Mouse (Mus musculus) limb, embryonic 14.5 days (tissue): ENCODE data around the gene Foxj3. TPM values are rescaled to one million over a fixed set of nuclear protein-coding genes. Genes with fewer than 3 reads are reported as not detected.
"Not testable (repeated sequence)": the region's sequence is repeated elsewhere in the genome, so short reads cannot be mapped to it uniquely, and the experiment has no call there.

Experiments used
- ATAC-seq: fragments of 200-750 bp; cut with Nextera tagmentation; 2 replicates; pipeline ENCODE4 v1.8.0; 2017; ENCODE audit warnings: low read depth, moderate number of reproducible peaks, moderate TSS enrichment; ENCODE audit not compliant: low FRiP score
- DNase-seq: peaks from one replicate; pipeline ENCODE4 v3.0.0-alpha.2; 2015; ENCODE audit warnings: low spot score
- H3K27ac ChIP-seq: fragments of 300-500 bp; sonication (generic); replicated peaks from 2 replicates; pipeline ENCODE4 v1.5.1; 2014; ENCODE audit warnings: low read depth, mild to moderate bottlenecking, low read length, moderate library complexity, mixed read lengths
- H3K27me3 ChIP-seq: fragments of 300-500 bp; sonication (generic); 2 replicates; pipeline ENCODE4 v1.6.1; 2014; ENCODE audit warnings: low read length, mixed read lengths; ENCODE audit not compliant: control insufficient read depth, insufficient read depth
- H3K36me3 ChIP-seq: fragments of 300-500 bp; sonication (generic); 2 replicates; pipeline ENCODE4 v1.6.1; 2014; ENCODE audit warnings: mild to moderate bottlenecking, low read length, moderate library complexity, mixed read lengths; ENCODE audit not compliant: control insufficient read depth, insufficient read depth
- H3K4me1 ChIP-seq: fragments of 300-500 bp; sonication (generic); 2 replicates; pipeline ENCODE4 v1.6.1; 2014; ENCODE audit warnings: antibody characterized with exemption, low read length, mixed read lengths; ENCODE audit not compliant: control insufficient read depth, insufficient read depth
- H3K4me2 ChIP-seq: fragments of 300-500 bp; sonication (generic); replicated peaks from 2 replicates; pipeline ENCODE4 v1.6.1; 2014; ENCODE audit warnings: low read depth, mild to moderate bottlenecking, low read length, moderate library complexity; ENCODE audit not compliant: severe bottlenecking
- H3K4me3 ChIP-seq: fragments of 300-500 bp; sonication (generic); replicated peaks from 2 replicates; pipeline ENCODE4 v1.5.1; 2014; ENCODE audit warnings: low read length
- H3K9ac ChIP-seq: fragments of 300-500 bp; sonication (generic); 2 replicates; pipeline ENCODE4 v1.6.1; 2014; ENCODE audit warnings: mild to moderate bottlenecking, low read depth, low read length, moderate library complexity; ENCODE audit not compliant: severe bottlenecking
- H3K9me3 ChIP-seq: fragments of 300-500 bp; sonication (generic); 2 replicates; pipeline ENCODE4 v1.6.1; 2016; ENCODE audit warnings: low read length; ENCODE audit not compliant: control insufficient read depth
- POLR2A ChIP-seq: fragments of 200-500 bp; IDR thresholded peaks from 2 replicates; pipeline ENCODE4 v1.8.0; 2012; ENCODE audit warnings: inconsistent platforms, mild to moderate bottlenecking, moderate library complexity, borderline replicate concordance; ENCODE audit not compliant: insufficient read depth, insufficient read length; ENCODE audit errors: extremely low read depth
- WGBS: fragments of 180-500 bp; shearing (Covaris S2); extraction: QIAGEN DNeasy Blood & Tissue Kit; methylation state at CpG from one replicate; pipeline ENCODE4 v1.1.7; 2014; 5-methylcytosine and 5-hydroxymethylcytosine counted together
- polyA plus RNA-seq, 2 experiments: library from polyadenylated mRNA; depleted of rRNA in 1 of 2; stranded (reverse) in 1 of 2; unstranded in 1 of 2; fragments of >200 nt; fragmentation: Nextera tagmentation in 1 of 2; extraction: Ambion mirVana in 1 of 2; gene quantifications; 2 replicates each; pipeline versions ENCODE4 v1.2.1 to v1.2.3; 2012 to 2014

The Foxj3 gene
- polyA plus RNA-seq (2012; rRNA removed) (31.5 and 34.5 TPM in 2 replicates), polyA plus RNA-seq (2014; fragmentation: Nextera tagmentation; extraction: Ambion mirVana) (23.5 and 25.4 TPM in 2 replicates)

- not testable (repeated sequence) for H3K27ac ChIP-seq, H3K9me3 ChIP-seq, DNase-seq, ATAC-seq, H3K27me3 ChIP-seq, H3K9ac ChIP-seq, H3K4me2 ChIP-seq, H3K36me3 ChIP-seq, H3K4me3 ChIP-seq
- peaks cover 13% of the 10 kb centered on the region for H3K4me1 ChIP-seq
- WGBS = 87% methylated on average over 4 of the region's 4 CpGs
Observed at GRCm38 (mm10) chr4:119536615-119537014, at the start of gene Foxj3. TSS of gene Foxj3 (plus strand) at chr4:119537004.

GRCm38 (mm10) chr4:119489666-119490065 is 47.1 kb upstream of the Foxj3 start:
- Histone ChIP-seq H3K4me1 (no peaks in the 10 kb centered on the region), H3K4me2 (no peak overlapping the region), H3K27me3 (peaks cover 27% of the 10 kb centered on the region; the same call in 1 of the 2 replicates), H3K27ac (no peak overlapping the region), H3K36me3 (no peaks in the 10 kb centered on the region), H3K9me3 (peaks cover 4% of the 10 kb centered on the region; the same call in 1 of the 2 replicates), H3K4me3 (no peak overlapping the region), H3K9ac (no peak overlapping the region)
- DNase-seq = no peak
- WGBS = 82% methylated on average over 10 of the region's 10 CpGs
- no peak for ATAC-seq
- TF ChIP-seq POLR2A = no peak

- ATAC-seq = no peak
- Histone ChIP-seq H3K9me3 (peaks cover 4% of the 10 kb centered on the region; the same call in 1 of the 2 replicates), H3K36me3 (no peaks in the 10 kb centered on the region), H3K4me2 (no peak overlapping the region), H3K27me3 (peaks cover 27% of the 10 kb centered on the region; the same call in 1 of the 2 replicates), H3K27ac (no peak overlapping the region), H3K4me1 (no peaks in the 10 kb centered on the region), H3K9ac (no peak overlapping the region), H3K4me3 (no peak overlapping the region)
- DNase-seq = no peak
- no peak for TF ChIP-seq POLR2A
- WGBS = 70% methylated on average over 3 of the region's 3 CpGs
Observed at GRCm38 (mm10) chr4:119490806-119491205, 46.0 kb upstream of the Foxj3 start.

GRCm38 (mm10) chr4:119492291-119492932 is 44.4 kb upstream of the Foxj3 start, which contains the start of gene Rimkla:
TSS of gene Rimkla (minus strand) at chr4:119492628.
- Histone ChIP-seq H3K36me3 (no peaks in the 10 kb centered on the region), H3K9me3 (peaks cover 4% of the 10 kb centered on the region; the same call in 1 of the 2 replicates), H3K27me3 (peaks cover 27% of the 10 kb centered on the region; the same call in 1 of the 2 replicates), H3K9ac (peak within 1 kb of the TSS; percentile 44), H3K4me2 (peak within 1 kb of the TSS; percentile 88), H3K4me1 (no peaks in the 10 kb centered on the region), H3K27ac (no peak within 1 kb of the TSS), H3K4me3 (peak within 1 kb of the TSS; percentile 58)
- ATAC-seq (peak; percentile 89), DNase-seq (peak; percentile 34)
- no peak for TF ChIP-seq POLR2A
- WGBS = under 1% methylated on average over 53 of the region's 77 CpGs

- Histone ChIP-seq H3K27me3 (peaks cover 27% of the 10 kb centered on the region; the same call in 1 of the 2 replicates), H3K4me1 (no peaks in the 10 kb centered on the region), H3K9ac (no peak overlapping the region), H3K4me2 (peak overlapping the region; percentile 88), H3K27ac (no peak overlapping the region), H3K9me3 (peaks cover 4% of the 10 kb centered on the region; the same call in 1 of the 2 replicates), H3K4me3 (peak overlapping the region; percentile 58), H3K36me3 (no peaks in the 10 kb centered on the region)
- ATAC-seq (no peak), DNase-seq (no peak)
- no peak for TF ChIP-seq POLR2A
- 37% methylated on average over 10 of the region's 10 CpGs for WGBS
Observed at GRCm38 (mm10) chr4:119492933-119493327, 43.9 kb upstream of the Foxj3 start.
